Mouse (Mus musculus): Measurements from ENCODE around the gene Pde10a. TPM values are rescaled to one million over a fixed set of nuclear protein-coding genes. Genes with fewer than 3 reads are reported as not detected.
A peak's percentile ranks its signal among the peaks of the same experiment; 100 is the strongest.

The Pde10a gene
- polyA plus RNA-seq, 1 experiment from 2014 or later = 1.9 TPM

DNA sequence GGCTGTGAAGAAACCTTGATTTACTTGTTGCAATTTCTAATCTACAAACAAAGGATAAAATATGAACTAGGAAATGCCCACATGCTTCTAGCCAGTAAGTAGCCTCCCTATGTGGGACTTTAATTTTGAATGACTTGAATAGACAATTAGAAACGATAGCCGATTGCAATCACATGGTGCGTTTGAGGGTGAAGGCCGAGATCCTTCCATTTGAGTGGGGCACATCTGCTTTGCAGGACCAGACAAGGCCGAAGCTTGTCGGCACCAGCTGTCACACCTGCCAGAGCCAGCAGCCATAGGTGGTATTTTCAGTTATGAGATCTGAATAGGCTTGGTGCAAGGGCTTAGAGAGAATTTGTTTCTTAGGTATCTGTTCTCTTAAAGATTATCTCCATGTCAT is 360.7 kb downstream of the Pde10a start:
- Histone ChIP-seq H3K9me3 (replicated peaks; ENCODE audit: control insufficient read depth, low read length) (no peaks in the 10 kb centered on the region), H3K4me1 (ENCODE audit: control insufficient read depth, insufficient read depth, low read length) (no peaks in the 10 kb centered on the region), H3K9ac (ENCODE audit: low read length) (no peak overlapping the region), H3K4me3 (ENCODE audit: low read length) (no peak overlapping the region), H3K27me3 (ENCODE audit: control insufficient read depth, insufficient read depth, low read length) (no peaks in the 10 kb centered on the region), H3K4me2 (ENCODE audit: low read depth, low read length) (no peak overlapping the region), H3K27ac (ENCODE audit: low read length) (no peak overlapping the region), H3K36me3 (ENCODE audit: control insufficient read depth, insufficient read depth) (no peaks in the 10 kb centered on the region)
- ATAC-seq (replicated peaks; ENCODE audit: extremely low read depth, insufficient read depth, low FRiP score) = no peak
- WGBS = 85% methylated on average over 6 of the region's 6 CpGs

DNA sequence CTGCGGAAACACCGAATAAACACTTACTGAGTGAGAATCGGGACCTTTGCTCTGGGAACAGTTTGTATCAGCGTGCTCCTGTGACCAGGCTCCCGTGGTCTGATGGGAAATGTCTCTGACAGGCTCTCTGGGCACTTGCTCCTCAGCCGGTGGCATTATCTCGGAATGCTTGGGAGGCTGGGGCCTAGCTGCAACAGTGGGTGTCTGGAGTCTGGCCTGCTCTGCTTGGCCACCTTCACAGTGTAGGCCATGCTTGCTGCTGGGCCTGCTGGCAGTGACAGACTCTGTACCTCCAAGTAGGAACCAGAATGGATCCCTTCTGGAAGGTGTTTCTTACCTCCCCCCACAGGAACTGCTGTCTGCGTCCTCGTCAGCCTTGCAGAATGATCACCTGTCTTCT is 362.9 kb downstream of the Pde10a start:
- Histone ChIP-seq H3K4me2 (ENCODE audit: low read depth, low read length) (no peak overlapping the region), H3K27ac (ENCODE audit: low read length) (0 out of 2 replicates have a peak overlapping the region, but pooled peaks have one; percentile 30), H3K9me3 (replicated peaks; ENCODE audit: control insufficient read depth, low read length) (no peaks in the 10 kb centered on the region), H3K36me3 (ENCODE audit: control insufficient read depth, insufficient read depth) (no peaks in the 10 kb centered on the region), H3K4me1 (ENCODE audit: control insufficient read depth, insufficient read depth, low read length) (no peaks in the 10 kb centered on the region; the same call in 1 of the 2 replicates), H3K9ac (ENCODE audit: low read length) (no peak overlapping the region), H3K27me3 (ENCODE audit: control insufficient read depth, insufficient read depth, low read length) (no peaks in the 10 kb centered on the region), H3K4me3 (ENCODE audit: low read length) (no peak overlapping the region)
- WGBS = 60% methylated on average over 9 of the region's 9 CpGs
- ATAC-seq (replicated peaks; ENCODE audit: extremely low read depth, insufficient read depth, low FRiP score) = peak; percentile 75

DNA sequence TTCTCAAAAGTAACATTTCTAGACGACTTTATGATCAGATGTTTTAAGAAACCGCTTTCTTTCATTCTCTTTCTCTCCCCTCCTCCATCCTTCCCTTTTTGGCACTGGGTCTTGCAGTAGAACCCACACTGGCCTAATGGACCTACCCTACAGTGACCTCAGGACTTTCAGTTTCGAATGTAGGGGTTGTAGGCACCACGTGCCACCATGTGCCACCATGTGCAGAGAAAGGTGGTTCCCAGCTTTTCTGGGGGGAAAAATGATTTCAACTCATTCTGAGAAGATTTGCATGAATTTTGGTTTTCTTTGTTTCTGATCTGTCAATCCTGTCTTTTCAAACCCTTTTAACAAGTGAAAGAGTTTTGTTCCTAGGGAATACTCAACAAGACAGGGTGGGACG is 363.5 kb downstream of the Pde10a start:
- WGBS = 87% methylated on average over 5 of the region's 5 CpGs
- Histone ChIP-seq H3K4me1 (ENCODE audit: control insufficient read depth, insufficient read depth, low read length) (peaks cover 2% of the 10 kb centered on the region; the same call in 1 of the 2 replicates), H3K36me3 (ENCODE audit: control insufficient read depth, insufficient read depth) (no peaks in the 10 kb centered on the region), H3K4me3 (ENCODE audit: low read length) (no peak overlapping the region), H3K4me2 (ENCODE audit: low read depth, low read length) (no peak overlapping the region), H3K27ac (ENCODE audit: low read length) (no peak overlapping the region), H3K9ac (ENCODE audit: low read length) (no peak overlapping the region), H3K27me3 (ENCODE audit: control insufficient read depth, insufficient read depth, low read length) (no peaks in the 10 kb centered on the region), H3K9me3 (replicated peaks; ENCODE audit: control insufficient read depth, low read length) (no peaks in the 10 kb centered on the region)
- ATAC-seq (replicated peaks; ENCODE audit: extremely low read depth, insufficient read depth, low FRiP score) = no peak

DNA sequence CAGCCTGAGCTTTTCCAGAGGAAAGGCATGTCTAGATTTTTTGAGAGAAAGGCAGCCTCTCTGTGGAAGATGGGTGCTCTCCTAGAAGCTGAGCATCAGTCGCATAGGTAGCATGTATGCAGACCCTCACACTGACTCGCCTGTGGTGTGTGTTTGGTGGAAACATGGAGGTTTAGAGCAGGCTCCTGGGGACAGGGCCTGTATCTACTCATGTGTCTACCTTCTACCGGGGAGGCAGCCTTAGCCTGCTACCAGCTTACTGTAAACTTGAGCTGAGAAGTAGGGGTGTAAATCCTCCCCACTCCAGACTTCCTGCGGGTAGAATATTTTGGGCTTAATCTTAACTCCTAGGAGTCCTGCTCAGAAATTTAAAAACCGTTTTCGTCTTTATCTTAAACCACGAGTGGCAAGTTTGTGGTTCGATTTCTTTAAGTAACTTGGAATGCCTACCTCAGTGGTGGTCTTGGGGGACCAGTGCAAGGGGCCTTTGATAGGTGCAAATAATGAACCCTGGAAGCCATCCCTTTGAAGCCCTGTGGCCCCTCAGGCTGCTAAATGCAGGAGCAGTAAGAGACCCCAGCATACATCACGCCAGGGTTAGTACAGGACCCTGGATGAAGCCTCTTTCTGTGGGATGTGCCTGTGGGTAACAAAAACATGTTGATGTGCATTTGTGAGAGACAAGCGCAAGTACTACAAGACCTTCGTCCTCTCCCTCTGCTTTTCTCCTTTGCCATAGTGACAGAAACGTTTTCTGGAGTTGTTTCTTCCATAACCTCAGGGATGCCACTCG is 367.2 kb downstream of the Pde10a start:
- Histone ChIP-seq H3K4me3 (ENCODE audit: low read length) (no peak overlapping the region), H3K4me2 (ENCODE audit: low read depth, low read length) (no peak overlapping the region), H3K9ac (ENCODE audit: low read length) (no peak overlapping the region), H3K4me1 (ENCODE audit: control insufficient read depth, insufficient read depth, low read length) (peaks cover 8% of the 10 kb centered on the region), H3K27me3 (ENCODE audit: control insufficient read depth, insufficient read depth, low read length) (no peaks in the 10 kb centered on the region), H3K9me3 (replicated peaks; ENCODE audit: control insufficient read depth, low read length) (no peaks in the 10 kb centered on the region), H3K36me3 (ENCODE audit: control insufficient read depth, insufficient read depth) (no peaks in the 10 kb centered on the region), H3K27ac (ENCODE audit: low read length) (no peak overlapping the region)
- WGBS = 77% methylated on average over 13 of the region's 13 CpGs
- no peak for ATAC-seq (replicated peaks; ENCODE audit: extremely low read depth, insufficient read depth, low FRiP score)

DNA sequence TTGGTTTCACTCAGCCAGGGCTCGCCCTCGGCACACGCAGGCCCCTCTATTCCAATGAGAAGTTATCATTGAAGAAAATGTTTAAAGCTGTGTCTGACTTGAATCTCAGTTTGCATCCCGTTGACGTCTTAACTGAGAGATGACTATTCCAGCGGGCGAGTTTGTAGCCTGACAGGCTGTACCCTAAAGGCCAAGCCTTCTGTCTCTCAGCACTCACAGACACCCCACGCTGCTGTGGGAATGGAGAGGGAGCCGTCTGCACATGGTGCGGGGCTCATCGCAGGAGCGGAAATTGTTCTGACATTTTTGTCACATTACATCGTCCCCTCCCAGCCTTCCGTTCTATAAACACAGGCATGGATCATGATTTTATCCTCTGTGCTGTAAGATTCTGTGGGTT is 370.8 kb downstream of the Pde10a start:
- 44% methylated on average over 14 of the region's 14 CpGs for WGBS
- ATAC-seq (replicated peaks; ENCODE audit: extremely low read depth, insufficient read depth, low FRiP score) = no peak

DNA sequence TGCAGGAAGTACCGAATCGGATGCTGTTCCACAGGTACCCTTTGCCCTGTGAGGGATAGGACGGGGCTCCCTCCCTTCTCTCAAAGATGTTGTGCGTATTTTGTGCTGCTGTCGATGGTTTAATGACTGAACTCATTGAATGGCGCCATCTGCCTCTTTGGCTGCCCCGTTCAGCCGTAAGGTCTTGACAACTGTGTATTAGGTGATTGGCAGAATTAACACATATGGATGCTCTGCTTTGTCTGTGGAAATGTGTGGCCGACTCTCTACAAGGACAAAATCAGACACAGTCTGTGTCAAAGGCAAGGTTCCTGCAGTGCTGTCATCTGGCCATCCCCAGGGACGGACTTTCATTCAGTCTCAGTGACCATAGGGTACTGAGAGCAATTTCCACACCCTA is 372.6 kb downstream of the Pde10a start:
- Histone ChIP-seq H3K4me1 (ENCODE audit: control insufficient read depth, insufficient read depth, low read length) (peaks cover 8% of the 10 kb centered on the region), H3K9ac (ENCODE audit: low read length) (no peak overlapping the region), H3K4me2 (ENCODE audit: low read depth, low read length) (no peak overlapping the region), H3K9me3 (replicated peaks; ENCODE audit: control insufficient read depth, low read length) (no peaks in the 10 kb centered on the region), H3K4me3 (ENCODE audit: low read length) (no peak overlapping the region), H3K27ac (ENCODE audit: low read length) (no peak overlapping the region), H3K36me3 (ENCODE audit: control insufficient read depth, insufficient read depth) (no peaks in the 10 kb centered on the region), H3K27me3 (ENCODE audit: control insufficient read depth, insufficient read depth, low read length) (no peaks in the 10 kb centered on the region)
- ATAC-seq (replicated peaks; ENCODE audit: extremely low read depth, insufficient read depth, low FRiP score) = no peak
- 92% methylated on average over 10 of the region's 10 CpGs for WGBS

More for the DNA sequence above, 370.8 kb downstream of the Pde10a start:
- H3K27ac ChIP-seq (ENCODE audit: low read length) = no peak overlapping the region
- no peak overlapping the region for H3K9ac ChIP-seq (ENCODE audit: low read length)
- H3K9me3 ChIP-seq (replicated peaks; ENCODE audit: control insufficient read depth, low read length) = no peaks in the 10 kb centered on the region
- no peaks in the 10 kb centered on the region for H3K36me3 ChIP-seq (ENCODE audit: control insufficient read depth, insufficient read depth)
- H3K4me2 ChIP-seq (ENCODE audit: low read depth, low read length) = no peak overlapping the region
- H3K27me3 ChIP-seq (ENCODE audit: control insufficient read depth, insufficient read depth, low read length) = no peaks in the 10 kb centered on the region
- peaks cover 8% of the 10 kb centered on the region for H3K4me1 ChIP-seq (ENCODE audit: control insufficient read depth, insufficient read depth, low read length)
- H3K4me3 ChIP-seq (ENCODE audit: low read length) = no peak overlapping the region

DNA sequence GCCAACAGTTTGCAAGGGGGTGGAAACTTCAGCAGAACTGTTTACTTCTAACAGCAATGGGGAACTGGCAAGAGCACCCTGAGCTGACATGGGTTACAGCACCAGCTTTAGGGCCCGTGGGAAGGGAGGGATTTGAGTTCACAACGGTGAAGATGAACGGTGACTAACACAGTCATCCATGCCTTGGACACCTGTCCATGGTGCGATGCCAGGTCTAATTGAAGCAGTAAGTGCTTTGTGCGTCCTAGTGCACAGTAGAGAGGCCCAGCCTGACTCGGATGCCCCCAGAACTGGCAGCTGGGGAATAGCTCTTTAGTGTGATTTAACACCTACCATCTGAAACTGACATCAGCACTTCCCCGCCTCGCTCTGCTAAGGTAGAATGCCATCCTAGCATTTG is 373.0 kb downstream of the Pde10a start:
- H3K9ac ChIP-seq (ENCODE audit: low read length) = no peak overlapping the region
- no peaks in the 10 kb centered on the region for H3K9me3 ChIP-seq (replicated peaks; ENCODE audit: control insufficient read depth, low read length)
- H3K4me3 ChIP-seq (ENCODE audit: low read length) = no peak overlapping the region
- peaks cover 7% of the 10 kb centered on the region for H3K4me1 ChIP-seq (ENCODE audit: control insufficient read depth, insufficient read depth, low read length)
- H3K36me3 ChIP-seq (ENCODE audit: control insufficient read depth, insufficient read depth) = no peaks in the 10 kb centered on the region
- no peak overlapping the region for H3K27ac ChIP-seq (ENCODE audit: low read length)
- no peak for ATAC-seq (replicated peaks; ENCODE audit: extremely low read depth, insufficient read depth, low FRiP score)
- no peak overlapping the region for H3K4me2 ChIP-seq (ENCODE audit: low read depth, low read length)
- WGBS = 87% methylated on average over 8 of the region's 8 CpGs
- no peaks in the 10 kb centered on the region for H3K27me3 ChIP-seq (ENCODE audit: control insufficient read depth, insufficient read depth, low read length)

DNA sequence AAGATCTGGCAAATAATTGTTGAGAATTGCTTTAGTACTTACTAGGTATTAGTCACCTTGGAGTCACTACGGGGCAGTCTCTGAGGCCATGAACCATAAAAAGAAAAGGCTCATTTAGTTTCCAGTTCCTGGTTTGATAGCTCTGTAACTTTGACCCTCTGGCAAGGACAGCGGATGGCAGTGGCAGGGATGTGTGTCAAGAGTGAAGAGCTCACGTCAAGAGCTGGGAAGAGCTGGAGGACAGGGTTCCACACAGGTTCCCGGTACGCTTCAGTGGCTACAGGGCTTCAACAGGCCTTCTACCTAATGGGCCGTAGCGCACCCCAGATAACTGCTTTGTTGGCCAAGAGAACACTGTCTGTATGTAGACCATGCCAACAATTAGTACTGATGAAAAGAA is 374.0 kb downstream of the Pde10a start:
- 73% methylated on average over 7 of the region's 7 CpGs for WGBS
- no peak for ATAC-seq (replicated peaks; ENCODE audit: extremely low read depth, insufficient read depth, low FRiP score)
- Histone ChIP-seq H3K27ac (ENCODE audit: low read length) (no peak overlapping the region), H3K4me3 (ENCODE audit: low read length) (no peak overlapping the region), H3K9me3 (replicated peaks; ENCODE audit: control insufficient read depth, low read length) (no peaks in the 10 kb centered on the region), H3K36me3 (ENCODE audit: control insufficient read depth, insufficient read depth) (no peaks in the 10 kb centered on the region), H3K4me1 (ENCODE audit: control insufficient read depth, insufficient read depth, low read length) (peaks cover 6% of the 10 kb centered on the region), H3K27me3 (ENCODE audit: control insufficient read depth, insufficient read depth, low read length) (no peaks in the 10 kb centered on the region), H3K9ac (ENCODE audit: low read length) (no peak overlapping the region), H3K4me2 (ENCODE audit: low read depth, low read length) (no peak overlapping the region)

DNA sequence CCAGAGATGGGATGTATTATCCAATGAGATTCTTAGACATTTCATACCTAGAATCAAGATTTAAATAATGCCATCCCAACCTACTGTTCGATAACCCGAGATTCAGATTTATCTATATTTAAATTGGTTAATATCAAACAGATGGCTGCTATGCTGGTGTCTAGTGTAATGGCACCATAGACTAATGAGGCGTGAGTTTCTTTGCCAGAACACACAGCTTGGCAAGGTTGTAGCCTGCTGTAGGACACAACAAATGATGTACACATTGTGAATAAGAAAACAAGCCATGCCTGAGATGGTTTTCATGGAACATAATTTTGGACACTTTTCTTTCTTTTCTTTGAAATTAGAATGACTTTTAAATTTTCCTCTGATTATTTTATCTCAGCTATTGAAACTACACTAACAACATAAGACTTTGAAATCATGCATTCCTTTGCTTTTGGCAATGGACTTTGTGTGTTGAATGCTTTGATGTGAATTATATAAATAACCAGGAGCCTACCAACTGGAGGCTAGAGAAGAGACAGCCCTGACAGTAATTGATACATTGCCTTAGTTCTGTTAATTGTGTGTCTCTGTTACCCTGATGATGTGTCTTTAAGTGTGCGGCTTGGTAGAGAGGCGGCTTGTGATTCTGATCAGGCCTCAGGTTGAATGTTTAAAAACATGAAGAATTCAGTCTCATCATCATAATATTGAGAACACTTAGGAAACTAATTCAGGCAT is 378.5 kb downstream of the Pde10a start:
- Histone ChIP-seq H3K27ac (ENCODE audit: low read length) (no peak overlapping the region), H3K27me3 (ENCODE audit: control insufficient read depth, insufficient read depth, low read length) (no peaks in the 10 kb centered on the region), H3K4me1 (ENCODE audit: control insufficient read depth, insufficient read depth, low read length) (peaks cover 8% of the 10 kb centered on the region), H3K4me2 (ENCODE audit: low read depth, low read length) (no peak overlapping the region), H3K9me3 (replicated peaks; ENCODE audit: control insufficient read depth, low read length) (no peaks in the 10 kb centered on the region), H3K9ac (ENCODE audit: low read length) (no peak overlapping the region), H3K36me3 (ENCODE audit: control insufficient read depth, insufficient read depth) (no peaks in the 10 kb centered on the region), H3K4me3 (ENCODE audit: low read length) (no peak overlapping the region)
- ATAC-seq (replicated peaks; ENCODE audit: extremely low read depth, insufficient read depth, low FRiP score) = no peak
- WGBS = 85% methylated on average over 5 of the region's 5 CpGs
